Mouse (Mus musculus) kidney, embryonic 16.5 days (tissue): ENCODE measurements around the gene Cdh24. TPM values are rescaled to one million over a fixed set of nuclear protein-coding genes. Genes with fewer than 3 reads are reported as not detected.
A peak's percentile ranks its signal among the peaks of the same experiment; 100 is the strongest.

Experiments used
- microRNA counts: library from miRNA; unstranded; fragments of <30 nt; microRNA quantifications from one replicate; lab custom pipeline; 2016
- microRNA-seq: library from miRNA; unstranded; fragments of <30 nt; microRNA quantifications from one replicate; pipeline ENCODE4, GENCODE M21; 2016
- polyA plus RNA-seq: library from polyadenylated mRNA; unstranded; fragments of >200 nt; fragmentation: Nextera tagmentation; extraction: Ambion mirVana; gene quantifications from 2 replicates; pipeline ENCODE4 v1.2.1, GENCODE M21; 2015

Cdh24 gene
- polyA plus RNA-seq, 1 experiment from 2014 or later = 3.4 TPM

MicroRNAs within 50 kb of the gene (microRNA counts, 519-probe panel; counts per million panel counts)
- microRNA mmu-miR-686 (lab: Ali Mortazavi, UCI) = 104 counts per million, percentile 35 among the panel's probes with 10 or more counts

Small RNA genes lying within 50 kb of the gene (microRNA-seq; reads per million reads assigned to microRNA genes)
- gene Mir686 (not detected), gene Mir6948 (not detected)

Other genes with a start within 250 kb of the Cdh24 start
- gene Slc7a7, start 223.6 kb downstream of the Cdh24 start, polyA plus RNA-seq = 15.7 and 15.8 TPM in 2 replicates
- 202 and 227 TPM in 2 replicates for gene Mrpl52, start 214.5 kb downstream of the Cdh24 start, polyA plus RNA-seq
- 152 and 156 TPM in 2 replicates for gene Mmp14, start 209.8 kb downstream of the Cdh24 start, polyA plus RNA-seq
- 58.8 and 65.1 TPM in 2 replicates for gene Lrp10, start 177.2 kb downstream of the Cdh24 start, polyA plus RNA-seq
- 6.7 and 7.4 TPM in 2 replicates for gene Rem2, start 165.3 kb downstream of the Cdh24 start, polyA plus RNA-seq
- gene Prmt5, start 123.8 kb downstream of the Cdh24 start, polyA plus RNA-seq = 102 and 108 TPM in 2 replicates
- gene Haus4, start 86.7 kb downstream of the Cdh24 start, polyA plus RNA-seq = 57.3 and 62.4 TPM in 2 replicates
- 32.9 and 45.6 TPM in 2 replicates for gene Ajuba, start 63.8 kb downstream of the Cdh24 start, polyA plus RNA-seq
- 11.2 and 14.2 TPM in 2 replicates for gene 4931414P19Rik, start 35.4 kb downstream of the Cdh24 start, polyA plus RNA-seq
- gene Psmb5, start 23.3 kb downstream of the Cdh24 start, polyA plus RNA-seq = 453 and 471 TPM in 2 replicates
- 0.07 TPM in 1 of 2 replicates, not detected in the other for gene Psmb11, start 19.9 kb downstream of the Cdh24 start, polyA plus RNA-seq
- gene Gm17606, start 412 bp downstream of the Cdh24 start, polyA plus RNA-seq = not detected in 2 replicates
- 90.4 and 91.1 TPM in 2 replicates for gene 1700123O20Rik, start 44.9 kb upstream of the Cdh24 start, polyA plus RNA-seq
- gene Acin1, start 45.6 kb upstream of the Cdh24 start, polyA plus RNA-seq = 120 and 136 TPM in 2 replicates
- 0.06 and 0.12 TPM in 2 replicates for gene Gm29776, start 57.5 kb upstream of the Cdh24 start, polyA plus RNA-seq
- gene Cebpe, start 70.8 kb upstream of the Cdh24 start, polyA plus RNA-seq = 0.19 TPM in 1 of 2 replicates, not detected in the other
- 21.0 and 24.6 TPM in 2 replicates for gene Slc7a8, start 140.6 kb upstream of the Cdh24 start, polyA plus RNA-seq
- 0.16 and 0.59 TPM in 2 replicates for gene Rnf212b, start 172.8 kb upstream of the Cdh24 start, polyA plus RNA-seq
- gene Homez, start 229.6 kb upstream of the Cdh24 start, polyA plus RNA-seq = 18.0 and 19.9 TPM in 2 replicates
- gene Ppp1r3e, start 236.2 kb upstream of the Cdh24 start, polyA plus RNA-seq = 1.6 and 1.7 TPM in 2 replicates
- gene Bcl2l2, start 242.0 kb upstream of the Cdh24 start, polyA plus RNA-seq = 5.0 and 5.1 TPM in 2 replicates
- gene Gm20521, start 242.1 kb upstream of the Cdh24 start, polyA plus RNA-seq = 0.16 and 0.45 TPM in 2 replicates